Mouse (Mus musculus): ENCODE results near the gene Clta.
A peak's percentile ranks its signal among the peaks of the same experiment; 100 is the strongest.

Gene Clta

GRCm38 (mm10) chr4:44004126-44004525 is at the start of gene Clta:
Gene Clta, plus strand, starts transcription at chr4:44004452.
- no peak for DNase-seq

- peak; percentile 82 to 85 for DNase-seq
These were observed 46.9 kb upstream of the Clta start, which contains the start of gene Glipr2 for GRCm38 (mm10) chr4:43957292-43957845. Gene Glipr2, plus strand, starts transcription at chr4:43957401.

- DNase-seq: no peak
These were observed 46.3 kb upstream of the Clta start for GRCm38 (mm10) chr4:43957846-43958461.

GRCm38 (mm10) chr4:43959523-43960179 is 44.6 kb upstream of the Clta start:
- no peak for DNase-seq

GRCm38 (mm10) chr4:43960207-43960606 is 44.0 kb upstream of the Clta start:
- no peak for DNase-seq

DNA sequence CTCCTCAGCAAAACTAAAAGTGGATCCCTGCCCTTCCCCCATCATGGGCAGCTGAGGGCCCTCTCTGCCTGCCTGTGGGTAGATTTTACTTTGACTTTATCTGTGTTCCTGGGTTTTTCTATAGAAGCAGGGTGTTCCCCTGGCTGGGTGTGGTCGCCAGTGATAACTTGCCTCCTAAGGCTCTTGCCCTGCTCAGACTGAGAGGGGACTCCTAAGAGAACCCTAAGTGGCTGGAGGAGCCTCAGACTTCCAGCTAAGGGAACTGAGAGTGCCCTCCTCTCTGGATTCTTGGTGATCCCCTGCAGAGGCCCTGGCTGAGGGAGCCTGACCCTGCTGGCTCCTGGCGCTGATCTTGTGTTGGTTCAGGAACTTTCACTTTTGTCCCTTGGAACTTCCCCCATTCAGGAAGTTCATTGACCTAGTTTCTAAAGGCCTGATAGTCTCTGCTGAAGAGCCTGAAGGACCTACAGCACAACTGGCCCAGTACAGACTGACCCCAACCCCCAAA is 39.9 kb upstream of the Clta start:
- DNase-seq: peak; percentile 45 to 76

GRCm38 (mm10) chr4:43964951-43965684 is 39.1 kb upstream of the Clta start:
- DNase-seq: peak in 1 of 2 experiments; percentile 56

DNA sequence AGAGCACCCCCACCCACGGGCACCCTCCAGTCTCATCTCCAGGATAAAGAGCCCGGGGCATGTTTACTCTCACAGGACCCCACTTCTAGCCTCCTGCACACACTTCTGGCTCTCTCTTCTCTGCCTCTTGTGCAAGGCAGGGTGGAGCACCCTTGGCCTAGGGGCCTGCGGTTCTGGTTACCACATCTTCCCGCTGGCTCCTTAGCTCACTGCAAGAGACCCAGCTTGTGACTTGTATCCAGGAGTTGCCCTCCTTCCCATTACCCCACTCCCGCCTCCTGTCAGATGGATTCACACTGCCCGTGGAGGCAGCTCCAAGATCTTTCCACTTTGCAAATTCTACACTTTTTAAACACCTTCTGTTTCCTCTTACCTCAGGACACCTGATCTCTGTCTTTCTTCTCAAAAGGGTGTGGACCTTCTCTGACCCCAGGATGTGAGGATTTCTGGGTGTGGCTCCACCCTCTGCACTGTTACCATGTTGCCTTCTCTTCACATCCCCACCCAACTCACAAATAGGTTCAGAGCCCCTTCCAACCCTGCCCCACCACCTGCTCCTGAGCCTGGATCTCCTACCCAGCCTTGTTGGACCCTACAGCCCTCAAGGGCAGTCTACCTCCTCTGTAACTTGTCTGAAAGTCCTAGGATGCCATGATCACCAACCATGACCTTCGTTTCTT is 38.3 kb upstream of the Clta start:
- peak; percentile 73 to 80 for DNase-seq

DNA sequence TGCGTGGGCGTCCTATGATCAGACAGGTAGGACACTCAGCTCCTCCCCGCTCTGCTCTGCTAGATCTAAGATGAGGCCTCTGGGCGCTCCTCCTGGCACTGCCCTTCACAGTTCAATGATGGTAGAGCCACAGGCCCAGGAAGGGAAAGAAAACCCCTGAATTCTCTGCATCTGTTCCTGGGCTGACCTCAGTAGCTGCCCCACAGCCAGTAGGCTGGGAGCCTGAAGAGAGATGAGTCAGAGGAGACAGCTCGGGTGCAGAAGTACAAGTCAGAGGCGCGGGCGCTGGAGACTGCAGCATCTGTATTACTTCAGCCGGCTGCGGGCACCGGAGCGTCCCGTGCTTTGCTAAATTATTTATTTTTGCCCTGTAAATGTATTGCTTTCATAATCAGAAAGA is 35.6 kb upstream of the Clta start:
- DNase-seq: peak; percentile 70 to 71

DNA sequence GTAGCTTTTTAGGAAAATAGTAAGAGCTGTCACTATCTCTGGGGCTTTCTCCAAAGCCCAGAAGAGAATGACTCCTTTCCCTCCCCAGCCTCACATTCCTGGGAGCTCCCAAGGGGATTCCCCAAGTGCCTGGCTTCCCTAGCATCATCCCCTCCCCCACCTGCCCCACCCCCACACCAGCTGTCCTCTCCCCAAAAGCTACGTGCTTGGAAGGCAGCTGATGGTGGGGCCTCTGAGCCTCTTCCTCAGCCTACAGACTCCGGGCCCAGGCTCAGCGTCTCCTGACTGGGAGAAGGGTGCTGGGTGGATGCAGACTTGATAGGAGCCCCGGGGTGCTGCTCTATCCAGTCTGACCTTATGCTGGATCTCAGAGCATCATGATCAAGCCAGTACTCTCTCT is 34.9 kb upstream of the Clta start:
- no peak for DNase-seq

GRCm38 (mm10) chr4:43970393-43971330 is 33.6 kb upstream of the Clta start:
- DNase-seq: no peak

GRCm38 (mm10) chr4:43971541-43972136 is 32.6 kb upstream of the Clta start:
- DNase-seq: no peak

- DNase-seq: peak; percentile 35 to 55
These were observed 32.1 kb upstream of the Clta start for GRCm38 (mm10) chr4:43972137-43972591.

GRCm38 (mm10) chr4:43973526-43973981 is 30.7 kb upstream of the Clta start:
- DNase-seq: peak; percentile 78

- DNase-seq: no peak
These were observed 29.2 kb upstream of the Clta start for GRCm38 (mm10) chr4:43974914-43975616.

GRCm38 (mm10) chr4:43976223-43976740 is 28.0 kb upstream of the Clta start:
- DNase-seq: no peak

GRCm38 (mm10) chr4:43978521-43979443 is 25.5 kb upstream of the Clta start:
- no peak for DNase-seq

- peak; percentile 56 to 69 for DNase-seq
These were observed 24.5 kb upstream of the Clta start for GRCm38 (mm10) chr4:43979746-43980145.

DNA sequence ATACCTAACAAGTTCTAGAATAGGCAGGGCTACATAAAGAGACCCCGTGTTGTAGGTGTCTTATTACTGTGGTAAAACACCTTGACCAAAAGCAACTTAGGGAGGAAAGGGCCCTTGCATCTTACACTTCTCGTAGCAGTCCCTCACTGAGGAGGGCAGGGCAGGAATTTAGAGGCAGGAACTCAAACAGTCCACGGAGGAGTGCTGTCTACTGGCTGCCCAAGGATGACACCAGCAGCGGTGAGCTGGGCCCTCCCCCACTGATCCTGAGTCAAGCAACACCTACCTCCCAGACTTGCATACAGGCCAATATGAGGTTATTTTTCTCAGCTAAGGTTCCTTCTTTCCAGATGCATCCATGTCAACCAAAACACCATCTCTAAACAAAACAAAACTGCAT is 24.0 kb upstream of the Clta start:
- no peak for DNase-seq

Data from lung, adult 18-20 months (tissue).